Mouse (Mus musculus): ENCODE measurements around the gene Mypn. TPM values are rescaled to one million over a fixed set of nuclear protein-coding genes. Genes with fewer than 3 reads are reported as not detected.

Gene Mypn
- polyA plus RNA-seq, 1 experiment = not detected

GRCm38 (mm10) chr10:63154226-63154625, 49.5 kb downstream of the Mypn start:
- Histone ChIP-seq H3K9me3 (ENCODE audit: control insufficient read depth, low read length) (peaks cover 2% of the 10 kb centered on the region; the same call in 1 of the 2 replicates), H3K4me1 (ENCODE audit: control insufficient read depth) (peaks cover 2% of the 10 kb centered on the region; the same call in 1 of the 2 replicates)
- TF ChIP-seq TAL1 (IDR thresholded peaks at IDR 0.05; ENCODE audit: low read length) = no peak
- no peak for TF ChIP-seq GATA1 (IDR thresholded peaks at IDR 0.05; ENCODE audit: low read length)

GRCm38 (mm10) chr10:63153563-63153962, 50.2 kb downstream of the Mypn start:
- peaks cover 2% of the 10 kb centered on the region; the same call in 1 of the 2 replicates for H3K4me1 ChIP-seq (ENCODE audit: control insufficient read depth)
- peaks cover 2% of the 10 kb centered on the region; the same call in 1 of the 2 replicates for H3K9me3 ChIP-seq (ENCODE audit: control insufficient read depth, low read length)
- no peaks in the 10 kb centered on the region; the same call in 1 of the 2 replicates for H3K27me3 ChIP-seq (ENCODE audit: control insufficient read depth)
- no peak overlapping the region for H3K4me3 ChIP-seq (replicated peaks)
- TF ChIP-seq GATA1 (IDR thresholded peaks at IDR 0.05; ENCODE audit: low read length) (no peak), TAL1 (IDR thresholded peaks at IDR 0.05; ENCODE audit: low read length) (no peak)
- no peaks in the 10 kb centered on the region for H3K36me3 ChIP-seq (ENCODE audit: control insufficient read depth)

More at GRCm38 (mm10) chr10:63154226-63154625, 49.5 kb downstream of the Mypn start:
- Histone ChIP-seq H3K4me3 (replicated peaks) (no peak overlapping the region), H3K36me3 (ENCODE audit: control insufficient read depth) (no peaks in the 10 kb centered on the region), H3K27me3 (ENCODE audit: control insufficient read depth) (no peaks in the 10 kb centered on the region; the same call in 1 of the 2 replicates)

- 0 out of 2 replicates have a peak, but pooled peaks cover 2% of the 10 kb centered on the region for H3K4me1 ChIP-seq (ENCODE audit: control insufficient read depth)
- TF ChIP-seq TAL1 (IDR thresholded peaks at IDR 0.05; ENCODE audit: low read length) (no peak), GATA1 (IDR thresholded peaks at IDR 0.05; ENCODE audit: low read length) (no peak)
- H3K27me3 ChIP-seq (ENCODE audit: control insufficient read depth) = no peaks in the 10 kb centered on the region
- no peaks in the 10 kb centered on the region for H3K36me3 ChIP-seq (ENCODE audit: control insufficient read depth)
- H3K4me3 ChIP-seq (replicated peaks) = no peak overlapping the region
- H3K9me3 ChIP-seq (ENCODE audit: control insufficient read depth, low read length) = peaks cover 2% of the 10 kb centered on the region; the same call in 1 of the 2 replicates
Measured at GRCm38 (mm10) chr10:63152358-63152757, 51.4 kb downstream of the Mypn start.

GRCm38 (mm10) chr10:63142660-63143059, 61.1 kb downstream of the Mypn start:
- H3K4me3 ChIP-seq (replicated peaks) = no peak overlapping the region
- H3K36me3 ChIP-seq (ENCODE audit: control insufficient read depth) = no peaks in the 10 kb centered on the region
- H3K27me3 ChIP-seq (ENCODE audit: control insufficient read depth) = no peaks in the 10 kb centered on the region
- TF ChIP-seq TAL1 (IDR thresholded peaks at IDR 0.05; ENCODE audit: low read length) = no peak
- no peak for TF ChIP-seq GATA1 (IDR thresholded peaks at IDR 0.05; ENCODE audit: low read length)
- H3K4me1 ChIP-seq (ENCODE audit: control insufficient read depth) = peaks cover 3% of the 10 kb centered on the region
- H3K9me3 ChIP-seq (ENCODE audit: control insufficient read depth, low read length) = no peaks in the 10 kb centered on the region

- Histone ChIP-seq H3K4me3 (replicated peaks) (no peak overlapping the region), H3K36me3 (ENCODE audit: control insufficient read depth) (no peaks in the 10 kb centered on the region), H3K4me1 (ENCODE audit: control insufficient read depth) (no peaks in the 10 kb centered on the region), H3K9me3 (ENCODE audit: control insufficient read depth, low read length) (no peaks in the 10 kb centered on the region), H3K27me3 (ENCODE audit: control insufficient read depth) (peaks cover 6% of the 10 kb centered on the region)
- TF ChIP-seq TAL1 (IDR thresholded peaks at IDR 0.05; ENCODE audit: low read length) = no peak
- no peak for TF ChIP-seq GATA1 (IDR thresholded peaks at IDR 0.05; ENCODE audit: low read length)
Measured at GRCm38 (mm10) chr10:63136436-63136835, 67.3 kb downstream of the Mypn start.

- H3K9me3 ChIP-seq (ENCODE audit: control insufficient read depth, low read length) = no peaks in the 10 kb centered on the region
- no peaks in the 10 kb centered on the region for H3K4me1 ChIP-seq (ENCODE audit: control insufficient read depth)
- H3K27me3 ChIP-seq (ENCODE audit: control insufficient read depth) = peaks cover 6% of the 10 kb centered on the region
- no peaks in the 10 kb centered on the region for H3K36me3 ChIP-seq (ENCODE audit: control insufficient read depth)
- no peak overlapping the region for H3K4me3 ChIP-seq (replicated peaks)
- TF ChIP-seq TAL1 (IDR thresholded peaks at IDR 0.05; ENCODE audit: low read length) = no peak
- no peak for TF ChIP-seq GATA1 (IDR thresholded peaks at IDR 0.05; ENCODE audit: low read length)
Measured at GRCm38 (mm10) chr10:63135680-63136079, 68.1 kb downstream of the Mypn start.

GRCm38 (mm10) chr10:63133326-63133725, 70.4 kb downstream of the Mypn start:
- H3K9me3 ChIP-seq (ENCODE audit: control insufficient read depth, low read length) = no peaks in the 10 kb centered on the region
- TF ChIP-seq GATA1 (IDR thresholded peaks at IDR 0.05; ENCODE audit: low read length) = no peak
- TF ChIP-seq TAL1 (IDR thresholded peaks at IDR 0.05; ENCODE audit: low read length) = no peak
- H3K36me3 ChIP-seq (ENCODE audit: control insufficient read depth) = no peaks in the 10 kb centered on the region
- H3K4me3 ChIP-seq (replicated peaks) = no peak overlapping the region
- H3K27me3 ChIP-seq (ENCODE audit: control insufficient read depth) = peaks cover 6% of the 10 kb centered on the region
- no peaks in the 10 kb centered on the region for H3K4me1 ChIP-seq (ENCODE audit: control insufficient read depth)

GRCm38 (mm10) chr10:63132356-63132755, 71.4 kb downstream of the Mypn start:
- no peaks in the 10 kb centered on the region for H3K4me1 ChIP-seq (ENCODE audit: control insufficient read depth)
- H3K4me3 ChIP-seq (replicated peaks) = no peak overlapping the region
- no peaks in the 10 kb centered on the region; the same call in 1 of the 2 replicates for H3K9me3 ChIP-seq (ENCODE audit: control insufficient read depth, low read length)
- H3K36me3 ChIP-seq (ENCODE audit: control insufficient read depth) = no peaks in the 10 kb centered on the region
- peaks cover 6% of the 10 kb centered on the region for H3K27me3 ChIP-seq (ENCODE audit: control insufficient read depth)
- TF ChIP-seq GATA1 (IDR thresholded peaks at IDR 0.05; ENCODE audit: low read length) (no peak), TAL1 (IDR thresholded peaks at IDR 0.05; ENCODE audit: low read length) (no peak)

GRCm38 (mm10) chr10:63130500-63130899, 73.3 kb downstream of the Mypn start:
- Histone ChIP-seq H3K4me1 (ENCODE audit: control insufficient read depth) (no peaks in the 10 kb centered on the region), H3K27me3 (ENCODE audit: control insufficient read depth) (no peaks in the 10 kb centered on the region; the same call in none of the 2 replicates), H3K36me3 (ENCODE audit: control insufficient read depth) (no peaks in the 10 kb centered on the region), H3K9me3 (ENCODE audit: control insufficient read depth, low read length) (no peaks in the 10 kb centered on the region; the same call in 1 of the 2 replicates), H3K4me3 (replicated peaks) (no peak overlapping the region)
- TF ChIP-seq GATA1 (IDR thresholded peaks at IDR 0.05; ENCODE audit: low read length) = no peak
- TF ChIP-seq TAL1 (IDR thresholded peaks at IDR 0.05; ENCODE audit: low read length) = no peak

GRCm38 (mm10) chr10:63128256-63128655, 75.5 kb downstream of the Mypn start:
- Histone ChIP-seq H3K36me3 (ENCODE audit: control insufficient read depth) (no peaks in the 10 kb centered on the region), H3K9me3 (ENCODE audit: control insufficient read depth, low read length) (no peaks in the 10 kb centered on the region; the same call in 1 of the 2 replicates), H3K27me3 (ENCODE audit: control insufficient read depth) (no peaks in the 10 kb centered on the region), H3K4me3 (replicated peaks) (no peak overlapping the region), H3K4me1 (ENCODE audit: control insufficient read depth) (no peaks in the 10 kb centered on the region)
- TF ChIP-seq TAL1 (IDR thresholded peaks at IDR 0.05; ENCODE audit: low read length) (no peak), GATA1 (IDR thresholded peaks at IDR 0.05; ENCODE audit: low read length) (no peak)

Data from erythroblast, embryonic 14.5 days (primary cell).